Mouse (Mus musculus) midbrain, embryonic 11.5 days (tissue): ENCODE measurements around the gene Prickle1. TPM values are rescaled to one million over a fixed set of nuclear protein-coding genes. Genes with fewer than 3 reads are reported as not detected.
A peak's percentile ranks its signal among the peaks of the same experiment; 100 is the strongest.

Experiments
- ATAC-seq: fragments of 200-750 bp; cut with Nextera tagmentation; 2 replicates; pipeline ENCODE4 v1.8.0; 2017; ENCODE audit warnings: moderate TSS enrichment, moderate library complexity; ENCODE audit not compliant: low FRiP score
- DNase-seq: peaks from one replicate; pipeline ENCODE4 v3.0.0; 2015; ENCODE audit warnings: low spot score; ENCODE audit errors: missing footprints
- H3K27ac ChIP-seq: fragments of 300-500 bp; sonication (generic); 2 replicates; pipeline ENCODE4 v1.5.1; 2014; ENCODE audit warnings: low read depth, low read length
- H3K27me3 ChIP-seq: fragments of 300-500 bp; sonication (generic); 2 replicates; pipeline ENCODE4 v1.6.1; 2014; ENCODE audit warnings: mild to moderate bottlenecking, low read length, moderate library complexity, mixed read lengths; ENCODE audit not compliant: control insufficient read depth, insufficient read depth
- H3K36me3 ChIP-seq: fragments of 300-500 bp; sonication (generic); 2 replicates; pipeline ENCODE4 v1.6.1; 2014; ENCODE audit warnings: mild to moderate bottlenecking, low read length, moderate library complexity, mixed read lengths; ENCODE audit not compliant: control insufficient read depth, insufficient read depth
- H3K4me1 ChIP-seq: fragments of 300-500 bp; sonication (generic); 2 replicates; pipeline ENCODE4 v1.6.1; 2014; ENCODE audit warnings: low read length; ENCODE audit not compliant: control insufficient read depth, insufficient read depth
- H3K4me2 ChIP-seq: fragments of 300-500 bp; sonication (generic); 2 replicates; pipeline ENCODE4 v1.6.1; 2014; ENCODE audit warnings: mild to moderate bottlenecking, moderate library complexity
- H3K4me3 ChIP-seq: fragments of 300-500 bp; sonication (generic); 2 replicates; pipeline ENCODE4 v1.5.1; 2014; ENCODE audit warnings: low read depth, low read length
- H3K9ac ChIP-seq: fragments of 300-500 bp; sonication (generic); 2 replicates; pipeline ENCODE4 v1.6.1; 2014; ENCODE audit warnings: low read length
- H3K9me3 ChIP-seq: fragments of 300-500 bp; sonication (generic); 2 replicates; pipeline ENCODE4 v1.6.1; 2016; ENCODE audit warnings: low read length; ENCODE audit not compliant: control insufficient read depth
- WGBS: fragments of 180-500 bp; shearing (Covaris S2); extraction: QIAGEN DNeasy Blood & Tissue Kit; methylation state at CpG from one replicate; pipeline ENCODE4 v1.1.7; 2014; 5-methylcytosine and 5-hydroxymethylcytosine counted together
- polyA plus RNA-seq: library from polyadenylated mRNA; unstranded; fragments of >200 nt; fragmentation: Nextera tagmentation; extraction: Ambion mirVana; gene quantifications from 2 replicates; pipeline ENCODE4 v1.2.1, GENCODE M21; 2014

The Prickle1 gene
- polyA plus RNA-seq, 1 experiment from 2014 or later, result 16.8 TPM

- H3K36me3 ChIP-seq, result no peaks in the 10 kb centered on the region
- ATAC-seq (no peak), DNase-seq (no peak)
- no peak overlapping the region for H3K4me2 ChIP-seq
- no peaks in the 10 kb centered on the region for H3K4me1 ChIP-seq
- WGBS, result 89% methylated on average over 21 of the region's 21 CpGs
- H3K9me3 ChIP-seq, result no peaks in the 10 kb centered on the region
- no peak overlapping the region for H3K27ac ChIP-seq
- no peak overlapping the region for H3K4me3 ChIP-seq
- no peak overlapping the region for H3K9ac ChIP-seq
- no peaks in the 10 kb centered on the region for H3K27me3 ChIP-seq
Measured at GRCm38 (mm10) chr15:93538551-93539205, 57.0 kb downstream of the Prickle1 start.

- ATAC-seq, result no peak
Measured at GRCm38 (mm10) chr15:93537745-93538144, 57.9 kb downstream of the Prickle1 start.

GRCm38 (mm10) chr15:93536191-93536590 lies 59.5 kb downstream of the Prickle1 start:
- no peak overlapping the region for H3K4me2 ChIP-seq
- no peaks in the 10 kb centered on the region for H3K9me3 ChIP-seq
- no peak overlapping the region for H3K4me3 ChIP-seq
- H3K36me3 ChIP-seq, result no peaks in the 10 kb centered on the region
- no peaks in the 10 kb centered on the region for H3K27me3 ChIP-seq
- DNase-seq (no peak), ATAC-seq (no peak)
- 86% methylated on average over 4 of the region's 4 CpGs for WGBS
- H3K9ac ChIP-seq, result no peak overlapping the region
- no peaks in the 10 kb centered on the region for H3K4me1 ChIP-seq
- no peak overlapping the region for H3K27ac ChIP-seq

More at GRCm38 (mm10) chr15:93537745-93538144, 57.9 kb downstream of the Prickle1 start:
- Histone ChIP-seq H3K36me3 (no peaks in the 10 kb centered on the region), H3K27me3 (no peaks in the 10 kb centered on the region), H3K4me1 (no peaks in the 10 kb centered on the region), H3K9ac (no peak overlapping the region), H3K9me3 (no peaks in the 10 kb centered on the region), H3K27ac (no peak overlapping the region), H3K4me2 (no peak overlapping the region), H3K4me3 (no peak overlapping the region)
- DNase-seq, result no peak
- WGBS, result 84% methylated on average over 7 of the region's 7 CpGs

GRCm38 (mm10) chr15:93530703-93531032 lies 65.0 kb downstream of the Prickle1 start:
- Histone ChIP-seq H3K27me3 (no peaks in the 10 kb centered on the region), H3K4me3 (no peak overlapping the region), H3K27ac (no peak overlapping the region), H3K9ac (no peak overlapping the region), H3K4me1 (no peaks in the 10 kb centered on the region), H3K9me3 (no peaks in the 10 kb centered on the region), H3K4me2 (no peak overlapping the region), H3K36me3 (no peaks in the 10 kb centered on the region)
- ATAC-seq (no peak), DNase-seq (no peak)
- 80% methylated on average over 3 of the region's 3 CpGs for WGBS

GRCm38 (mm10) chr15:93529831-93530702 lies 65.6 kb downstream of the Prickle1 start:
- Histone ChIP-seq H3K27ac (no peak overlapping the region), H3K36me3 (no peaks in the 10 kb centered on the region), H3K4me2 (no peak overlapping the region), H3K27me3 (no peaks in the 10 kb centered on the region), H3K4me1 (no peaks in the 10 kb centered on the region), H3K4me3 (no peak overlapping the region), H3K9me3 (no peaks in the 10 kb centered on the region), H3K9ac (no peak overlapping the region)
- DNase-seq, result peak; percentile 76
- 72% methylated on average over 12 of the region's 12 CpGs for WGBS
- ATAC-seq, result no peak

- Histone ChIP-seq H3K4me2 (no peak overlapping the region), H3K4me1 (no peaks in the 10 kb centered on the region), H3K27ac (no peak overlapping the region), H3K9ac (no peak overlapping the region), H3K36me3 (no peaks in the 10 kb centered on the region), H3K4me3 (no peak overlapping the region), H3K9me3 (no peaks in the 10 kb centered on the region), H3K27me3 (peaks cover 10% of the 10 kb centered on the region; the same call in 1 of the 2 replicates)
- ATAC-seq (no peak), DNase-seq (no peak)
- 77% methylated on average over 5 of the region's 5 CpGs for WGBS
Measured at GRCm38 (mm10) chr15:93525305-93525917, 70.3 kb downstream of the Prickle1 start.

GRCm38 (mm10) chr15:93521787-93522180 lies 73.9 kb downstream of the Prickle1 start:
- H3K36me3 ChIP-seq, result no peaks in the 10 kb centered on the region
- no peaks in the 10 kb centered on the region for H3K9me3 ChIP-seq
- WGBS, result 38% methylated on average over 3 of the region's 3 CpGs
- no peak overlapping the region for H3K4me3 ChIP-seq
- ATAC-seq (no peak), DNase-seq (no peak)
- H3K4me2 ChIP-seq, result no peak overlapping the region
- peaks cover 12% of the 10 kb centered on the region; the same call in 1 of the 2 replicates for H3K4me1 ChIP-seq
- no peak overlapping the region for H3K27ac ChIP-seq
- H3K9ac ChIP-seq, result no peak overlapping the region
- peaks cover 23% of the 10 kb centered on the region; the same call in 1 of the 2 replicates for H3K27me3 ChIP-seq

- Histone ChIP-seq H3K4me2 (no peak overlapping the region), H3K9ac (no peak overlapping the region), H3K27ac (no peak overlapping the region), H3K27me3 (peaks cover 23% of the 10 kb centered on the region; the same call in 1 of the 2 replicates), H3K4me3 (no peak overlapping the region), H3K4me1 (peaks cover 12% of the 10 kb centered on the region; the same call in 1 of the 2 replicates), H3K36me3 (no peaks in the 10 kb centered on the region), H3K9me3 (no peaks in the 10 kb centered on the region)
- 25% methylated on average over 11 of the region's 11 CpGs for WGBS
- ATAC-seq (no peak), DNase-seq (no peak)
Measured at GRCm38 (mm10) chr15:93521088-93521786, 74.5 kb downstream of the Prickle1 start.
